Mouse (Mus musculus) heart, embryonic 16.5 days (tissue): Measurements from ENCODE around the gene Zdhhc17. TPM values are rescaled to one million over a fixed set of nuclear protein-coding genes. Genes with fewer than 3 reads are reported as not detected.
A peak's percentile ranks its signal among the peaks of the same experiment; 100 is the strongest.

Experiments
- ATAC-seq: fragments of 200-750 bp; cut with Nextera tagmentation; replicated peaks from 2 replicates; pipeline ENCODE4 v1.8.0; 2017; ENCODE audit warnings: moderate number of reproducible peaks; ENCODE audit not compliant: insufficient read depth, low FRiP score; ENCODE audit errors: extremely low read depth
- H3K27ac ChIP-seq: fragments of 300-500 bp; sonication (generic); 2 replicates; pipeline ENCODE4 v1.5.1; 2014; ENCODE audit warnings: mild to moderate bottlenecking, low read length, control low read depth, moderate library complexity
- H3K27me3 ChIP-seq: fragments of 300-500 bp; sonication (generic); 2 replicates; pipeline ENCODE4 v1.6.1; 2014; ENCODE audit warnings: low read length, mixed read lengths; ENCODE audit not compliant: control insufficient read depth, insufficient read depth
- H3K36me3 ChIP-seq: fragments of 300-500 bp; sonication (generic); 2 replicates; pipeline ENCODE4 v1.6.1; 2014; ENCODE audit not compliant: control insufficient read depth, insufficient read depth
- H3K4me1 ChIP-seq: fragments of 300-500 bp; sonication (generic); 2 replicates; pipeline ENCODE4 v1.6.1; 2014; ENCODE audit warnings: low read length, mixed read lengths; ENCODE audit not compliant: control insufficient read depth, insufficient read depth
- H3K4me2 ChIP-seq: fragments of 300-500 bp; sonication (generic); 2 replicates; pipeline ENCODE4 v1.6.1; 2014; ENCODE audit warnings: low read depth, mild to moderate bottlenecking, control low read depth, low read length
- H3K4me3 ChIP-seq: fragments of 300-500 bp; sonication (generic); 2 replicates; pipeline ENCODE4 v1.5.1; 2014; ENCODE audit warnings: mild to moderate bottlenecking, control low read depth, low read length
- H3K9ac ChIP-seq: fragments of 300-500 bp; sonication (generic); 2 replicates; pipeline ENCODE4 v1.6.1; 2014; ENCODE audit warnings: low read length, control low read depth
- H3K9me3 ChIP-seq: fragments of 300-500 bp; sonication (generic); replicated peaks from 2 replicates; pipeline ENCODE4 v1.6.1; 2016; ENCODE audit warnings: low read length; ENCODE audit not compliant: control insufficient read depth
- WGBS: fragments of 180-500 bp; shearing (Covaris S2); extraction: QIAGEN DNeasy Blood & Tissue Kit; methylation state at CpG from one replicate; pipeline ENCODE4 v1.1.7; 2014; 5-methylcytosine and 5-hydroxymethylcytosine counted together
- polyA plus RNA-seq: library from polyadenylated mRNA; unstranded; fragments of >200 nt; fragmentation: Nextera tagmentation; extraction: Ambion mirVana; gene quantifications from 2 replicates; pipeline ENCODE4 v1.2.1, GENCODE M21; 2015

Zdhhc17 gene
- polyA plus RNA-seq, 1 experiment from 2014 or later: 19.1 TPM

GRCm38 (mm10) chr10:111010480-111011225, 713 bp upstream of the Zdhhc17 start:
- under 1% methylated on average over 19 of the region's 19 CpGs for WGBS
- Histone ChIP-seq H3K4me1 (peaks cover 18% of the 10 kb centered on the region), H3K4me2 (peak overlapping the region; percentile 86), H3K9me3 (no peaks in the 10 kb centered on the region), H3K4me3 (peak overlapping the region; percentile 97), H3K36me3 (no peaks in the 10 kb centered on the region), H3K27ac (peak overlapping the region; percentile 99), H3K9ac (peak overlapping the region; percentile 100), H3K27me3 (no peaks in the 10 kb centered on the region)
- ATAC-seq: no peak

GRCm38 (mm10) chr10:111009113-111009640, 763 bp downstream of the Zdhhc17 start:
- no peaks in the 10 kb centered on the region for H3K27me3 ChIP-seq
- H3K4me2 ChIP-seq: peak overlapping the region; percentile 86
- ATAC-seq: no peak
- under 1% methylated on average over 28 of the region's 28 CpGs for WGBS
- H3K4me1 ChIP-seq: peaks cover 22% of the 10 kb centered on the region
- H3K9me3 ChIP-seq: no peaks in the 10 kb centered on the region
- H3K36me3 ChIP-seq: no peaks in the 10 kb centered on the region
- peak overlapping the region; percentile 99 for H3K27ac ChIP-seq
- peak overlapping the region; percentile 97 for H3K4me3 ChIP-seq
- peak overlapping the region; percentile 100 for H3K9ac ChIP-seq

GRCm38 (mm10) chr10:111007687-111008086, 2.3 kb downstream of the Zdhhc17 start:
- Histone ChIP-seq H3K4me1 (peaks cover 22% of the 10 kb centered on the region), H3K27me3 (no peaks in the 10 kb centered on the region), H3K4me3 (no peak overlapping the region), H3K4me2 (no peak overlapping the region), H3K36me3 (no peaks in the 10 kb centered on the region), H3K27ac (no peak overlapping the region), H3K9me3 (no peaks in the 10 kb centered on the region), H3K9ac (no peak overlapping the region)
- WGBS: 84% methylated on average over 4 of the region's 4 CpGs
- ATAC-seq: no peak

- H3K4me2 ChIP-seq: peak overlapping the region; percentile 45
- 33% methylated on average over 14 of the region's 14 CpGs for WGBS
- ATAC-seq: no peak
- no peak overlapping the region for H3K27ac ChIP-seq
- no peaks in the 10 kb centered on the region for H3K27me3 ChIP-seq
- no peak overlapping the region for H3K4me3 ChIP-seq
- H3K36me3 ChIP-seq: no peaks in the 10 kb centered on the region
- H3K4me1 ChIP-seq: peaks cover 22% of the 10 kb centered on the region
- peak overlapping the region; percentile 3; the same call in 1 of the 2 replicates for H3K9ac ChIP-seq
- no peaks in the 10 kb centered on the region for H3K9me3 ChIP-seq
These were observed 4.1 kb downstream of the Zdhhc17 start for GRCm38 (mm10) chr10:111005611-111006488.

GRCm38 (mm10) chr10:111004220-111004619, 5.7 kb downstream of the Zdhhc17 start:
- Histone ChIP-seq H3K27ac (no peak overlapping the region), H3K4me3 (no peak overlapping the region), H3K4me2 (no peak overlapping the region), H3K9ac (no peak overlapping the region), H3K36me3 (no peaks in the 10 kb centered on the region), H3K9me3 (no peaks in the 10 kb centered on the region), H3K27me3 (no peaks in the 10 kb centered on the region), H3K4me1 (peaks cover 22% of the 10 kb centered on the region)
- no peak for ATAC-seq
- 87% methylated on average over 6 of the region's 6 CpGs for WGBS

- 44% methylated on average over 5 of the region's 5 CpGs for WGBS
- H3K4me3 ChIP-seq: no peak overlapping the region
- H3K36me3 ChIP-seq: no peaks in the 10 kb centered on the region
- no peak overlapping the region for H3K4me2 ChIP-seq
- ATAC-seq: no peak; the same call in 1 of the 2 replicates
- no peak overlapping the region for H3K27ac ChIP-seq
- H3K9ac ChIP-seq: no peak overlapping the region
- H3K9me3 ChIP-seq: no peaks in the 10 kb centered on the region
- peaks cover 8% of the 10 kb centered on the region for H3K4me1 ChIP-seq
- H3K27me3 ChIP-seq: no peaks in the 10 kb centered on the region
These were observed 10.7 kb downstream of the Zdhhc17 start for GRCm38 (mm10) chr10:110999201-110999600.

- Histone ChIP-seq H3K4me3 (no peak overlapping the region), H3K4me2 (no peak overlapping the region), H3K4me1 (peaks cover 11% of the 10 kb centered on the region), H3K9ac (no peak overlapping the region), H3K36me3 (no peaks in the 10 kb centered on the region), H3K27ac (no peak overlapping the region), H3K27me3 (no peaks in the 10 kb centered on the region), H3K9me3 (no peaks in the 10 kb centered on the region)
- 68% methylated on average over 6 of the region's 6 CpGs for WGBS
- ATAC-seq: no peak
These were observed 12.8 kb downstream of the Zdhhc17 start for GRCm38 (mm10) chr10:110997180-110997579.

GRCm38 (mm10) chr10:110994761-110995160, 15.2 kb downstream of the Zdhhc17 start:
- Histone ChIP-seq H3K27me3 (no peaks in the 10 kb centered on the region), H3K4me1 (peaks cover 23% of the 10 kb centered on the region), H3K9ac (no peak overlapping the region), H3K9me3 (no peaks in the 10 kb centered on the region), H3K4me2 (no peak overlapping the region), H3K27ac (no peak overlapping the region), H3K36me3 (no peaks in the 10 kb centered on the region), H3K4me3 (no peak overlapping the region)
- WGBS: 55% methylated on average over 5 of the region's 5 CpGs
- no peak for ATAC-seq

- H3K36me3 ChIP-seq: no peaks in the 10 kb centered on the region
- no peak overlapping the region for H3K4me3 ChIP-seq
- H3K4me2 ChIP-seq: no peak overlapping the region
- peaks cover 20% of the 10 kb centered on the region for H3K4me1 ChIP-seq
- no peaks in the 10 kb centered on the region for H3K27me3 ChIP-seq
- 59% methylated on average over 5 of the region's 5 CpGs for WGBS
- no peaks in the 10 kb centered on the region for H3K9me3 ChIP-seq
- no peak overlapping the region for H3K27ac ChIP-seq
- H3K9ac ChIP-seq: no peak overlapping the region
- ATAC-seq: no peak
These were observed 16.7 kb downstream of the Zdhhc17 start for GRCm38 (mm10) chr10:110993249-110993648.
